Mouse (Mus musculus) cerebellum, adult 2 months (tissue): Measurements from ENCODE around the gene Mill1. TPM values are rescaled to one million over a fixed set of nuclear protein-coding genes. Genes with fewer than 3 reads are reported as not detected.
"Not testable (repeated sequence)": the region's sequence is repeated elsewhere in the genome, so short reads cannot be mapped to it uniquely, and the experiment has no call there.

Source experiments
- DNase-seq, 2 experiments: peaks; one replicate each; pipeline ENCODE4 v3.0.0; 2021
- H3K27ac ChIP-seq: fragments of 200-500 bp; 2 replicates; pipeline ENCODE4 v1.5.1; 2012; ENCODE audit warnings: low read length, control low read depth, inconsistent platforms; ENCODE audit not compliant: insufficient read depth
- H3K27me3 ChIP-seq: fragments of 200-500 bp; 2 replicates; pipeline ENCODE4 v1.6.1; 2012; ENCODE audit warnings: inconsistent platforms, mild to moderate bottlenecking, low read length, moderate library complexity; ENCODE audit not compliant: control insufficient read depth, insufficient read depth
- H3K4me1 ChIP-seq: fragments of 200-500 bp; 2 replicates; pipeline ENCODE4 v1.6.1; 2011; ENCODE audit warnings: low read length; ENCODE audit not compliant: control insufficient read depth, insufficient read depth
- H3K4me3 ChIP-seq: fragments of 200-500 bp; replicated peaks from 2 replicates; pipeline ENCODE3; 2011; ENCODE audit warnings: mild to moderate bottlenecking, low read depth, low read length, control low read depth; ENCODE audit not compliant: insufficient read depth
- CTCF ChIP-seq: fragments of 200-500 bp; IDR thresholded peaks from 2 replicates; pipeline ENCODE4 v1.5.1; 2011; ENCODE audit warnings: low read depth, mild to moderate bottlenecking, control low read depth, low read length, moderate library complexity, borderline replicate concordance; ENCODE audit not compliant: insufficient read depth
- POLR2A ChIP-seq: fragments of 200-500 bp; IDR thresholded peaks from 2 replicates; pipeline ENCODE4 v1.6.1; 2011; ENCODE audit warnings: low read length, control low read depth, borderline replicate concordance; ENCODE audit not compliant: insufficient read depth
- WGBS: fragments of 180-500 bp; shearing (Covaris S2); methylation state at CpG from one replicate; pipeline ENCODE4 v1.1.7; 2018; 5-methylcytosine and 5-hydroxymethylcytosine counted together
- polyA plus RNA-seq: library from polyadenylated mRNA; depleted of rRNA; stranded (reverse); fragments of >200 nt; gene quantifications from 2 replicates; pipeline ENCODE4 v1.2.3, GENCODE M21; 2012; rRNA removed

The Mill1 gene
- not detected in 2 replicates for polyA plus RNA-seq

DNA sequence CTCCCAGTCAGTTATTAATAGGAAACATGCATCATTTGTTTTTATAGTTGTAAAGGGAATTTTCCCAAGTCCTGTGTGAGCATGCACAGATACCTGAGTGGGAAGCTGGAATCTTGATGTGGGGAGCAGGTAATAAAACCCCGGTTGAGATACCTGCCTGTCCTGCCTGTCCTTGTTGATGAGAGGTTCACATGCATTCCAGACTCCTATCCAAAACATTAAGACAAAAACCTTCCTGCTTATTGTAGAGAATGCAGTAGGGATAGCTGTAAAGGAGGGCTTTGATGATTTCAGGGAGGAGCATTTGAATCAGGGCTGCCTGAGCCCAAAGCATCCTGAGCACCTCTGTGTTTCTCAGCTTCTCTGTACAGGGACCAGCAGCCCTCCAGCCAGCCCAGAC is at the start of gene Mill1:
Gene Mill1 (plus strand): TSS at position 301 of the 400 bp plus-strand sequence.
- no peaks in the 10 kb centered on the region for H3K4me1 ChIP-seq
- no peak for TF ChIP-seq CTCF
- no peak for TF ChIP-seq POLR2A
- WGBS, result 70% methylated on average over 1 of the region's 1 CpGs
- DNase-seq, result no peak
- no peak within 1 kb of the TSS for H3K27ac ChIP-seq
- no peaks in the 10 kb centered on the region for H3K27me3 ChIP-seq
- no peak within 1 kb of the TSS for H3K4me3 ChIP-seq

DNA sequence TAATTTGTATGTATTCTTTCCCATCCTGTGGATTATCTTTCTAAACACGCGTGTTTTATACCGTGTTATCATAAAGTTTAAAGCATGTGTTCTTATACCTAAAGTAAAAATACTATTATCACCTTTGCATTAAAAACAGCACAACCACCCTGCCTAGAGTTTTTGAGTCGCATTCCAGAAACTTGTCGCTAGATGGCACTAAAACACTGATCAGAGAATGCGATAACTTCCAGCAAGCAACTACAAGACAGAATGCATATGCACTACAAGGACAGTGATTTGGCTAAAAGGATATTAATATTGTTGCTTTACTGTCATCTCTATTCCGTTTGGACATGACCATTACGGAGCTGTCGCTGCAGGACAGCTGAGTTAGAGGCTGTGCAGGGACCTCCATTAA is 34.2 kb upstream of the Mill1 start:
- Histone ChIP-seq H3K27ac (no peak overlapping the region), H3K27me3 (no peaks in the 10 kb centered on the region), H3K4me1 (no peaks in the 10 kb centered on the region), H3K4me3 (no peak overlapping the region)
- 14% methylated on average over 9 of the region's 9 CpGs for WGBS
- no peak for DNase-seq
- TF ChIP-seq POLR2A (no peak), CTCF (no peak)

DNA sequence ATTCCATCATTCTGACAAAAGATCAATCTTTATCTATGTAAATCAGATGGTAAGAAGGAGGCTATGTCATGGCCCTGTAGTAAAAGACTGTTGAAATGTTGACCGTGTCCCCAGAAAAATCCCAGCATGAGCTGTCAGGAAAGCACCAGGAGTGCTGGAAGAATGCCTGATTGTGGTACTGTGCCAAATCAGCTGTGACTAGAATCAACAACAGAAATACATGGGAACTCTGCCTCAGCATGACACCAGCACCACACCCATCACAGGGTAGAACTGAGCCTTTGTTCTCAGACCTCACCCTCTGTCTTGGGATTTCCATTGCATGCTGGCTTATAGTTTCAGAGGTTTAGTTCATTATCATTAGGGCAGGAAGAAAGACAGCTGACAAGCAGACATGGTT is 30.4 kb upstream of the Mill1 start:
- Histone ChIP-seq H3K4me1 (no peaks in the 10 kb centered on the region), H3K27me3 (no peaks in the 10 kb centered on the region), H3K27ac (no peak overlapping the region), H3K4me3 (no peak overlapping the region)
- whole genome bisulfite sequencing, result 29% methylated on average over 1 of the region's 1 CpGs
- TF ChIP-seq CTCF (no peak), POLR2A (no peak)
- no peak for DNase-seq

DNA sequence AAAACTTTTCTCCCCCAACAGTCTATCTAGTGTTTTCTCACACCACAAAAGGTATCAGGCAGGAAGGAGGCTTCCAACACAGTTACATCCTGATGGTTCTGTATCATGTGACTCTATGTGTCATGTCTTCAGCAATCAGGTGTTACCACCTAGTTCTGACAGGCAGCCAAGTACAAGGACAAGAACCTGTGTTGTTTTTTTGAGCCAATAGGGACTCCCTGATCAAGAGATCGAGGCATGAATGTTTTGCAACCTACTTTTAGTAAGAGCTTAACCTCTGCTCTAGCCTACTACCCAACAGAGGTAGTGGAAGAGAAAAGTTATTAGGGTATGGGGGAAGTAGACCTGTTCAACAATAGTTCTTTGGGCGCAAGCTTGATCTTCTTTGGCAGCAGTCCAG is 6.6 kb upstream of the Mill1 start:
- TF ChIP-seq POLR2A (no peak), CTCF (no peak)
- H3K4me1 ChIP-seq, result no peaks in the 10 kb centered on the region
- H3K4me3 ChIP-seq, result no peak overlapping the region
- H3K27ac ChIP-seq, result no peak overlapping the region
- H3K27me3 ChIP-seq, result no peaks in the 10 kb centered on the region
- 59% methylated on average over 2 of the region's 2 CpGs for WGBS
- DNase-seq, result no peak

DNA sequence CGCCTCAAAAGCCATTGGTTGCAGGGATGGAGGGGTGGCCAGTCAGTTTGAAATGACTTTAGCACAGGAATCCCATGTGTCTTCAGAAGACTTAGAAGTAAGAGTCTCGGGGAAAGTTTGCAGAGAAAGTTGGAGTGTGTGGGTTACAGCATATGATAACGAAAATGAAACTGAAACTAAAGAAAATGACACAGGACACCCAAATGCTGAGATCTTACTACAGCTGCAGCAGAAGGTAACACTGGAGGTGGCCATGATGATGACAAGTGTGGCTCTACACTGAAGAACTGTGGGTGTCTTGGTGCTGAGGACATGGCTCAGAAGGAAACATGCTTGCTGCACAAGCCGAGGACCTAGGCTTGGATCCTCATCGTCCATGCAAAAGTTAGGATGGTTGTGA is 3.9 kb upstream of the Mill1 start:
- Histone ChIP-seq H3K27me3 (no peaks in the 10 kb centered on the region), H3K27ac (no peak overlapping the region), H3K4me3 (no peak overlapping the region), H3K4me1 (no peaks in the 10 kb centered on the region)
- 67% methylated on average over 5 of the region's 5 CpGs for WGBS
- DNase-seq, result no peak
- TF ChIP-seq CTCF (no peak), POLR2A (no peak)

DNA sequence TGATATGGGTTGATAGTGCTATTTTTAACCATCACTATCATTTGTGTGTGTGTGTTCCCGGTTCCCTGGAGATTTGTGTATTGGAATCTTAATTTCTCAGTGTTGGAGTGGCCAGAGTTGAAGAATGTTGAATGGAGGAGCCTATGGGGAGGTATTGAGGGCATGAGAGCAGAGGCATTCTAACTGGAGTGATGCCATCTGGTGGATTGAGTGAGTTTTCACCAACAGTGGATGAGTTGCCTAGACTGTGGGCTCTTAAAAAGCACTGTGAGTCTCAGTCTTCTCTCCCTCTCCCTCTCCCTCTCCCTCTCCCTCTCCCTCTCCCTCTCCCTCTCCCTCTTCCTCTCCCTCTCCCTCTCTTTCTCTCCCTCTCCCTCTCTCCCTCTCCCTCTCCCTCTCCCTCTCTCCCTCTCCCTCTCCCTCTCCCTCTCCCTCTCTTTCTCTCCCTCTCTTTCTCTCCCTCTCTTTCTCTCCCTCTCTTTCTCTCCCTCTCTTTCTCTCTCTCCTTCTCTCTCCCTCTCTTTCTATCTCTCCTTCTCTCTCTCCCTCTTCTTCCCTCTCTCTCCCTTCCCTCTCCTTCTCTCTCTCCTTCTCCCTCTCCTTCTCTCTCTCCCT is 1.1 kb upstream of the Mill1 start:
- H3K27me3 ChIP-seq, result not testable (repeated sequence)
- WGBS, result 38% methylated on average over 1 of the region's 1 CpGs

DNA sequence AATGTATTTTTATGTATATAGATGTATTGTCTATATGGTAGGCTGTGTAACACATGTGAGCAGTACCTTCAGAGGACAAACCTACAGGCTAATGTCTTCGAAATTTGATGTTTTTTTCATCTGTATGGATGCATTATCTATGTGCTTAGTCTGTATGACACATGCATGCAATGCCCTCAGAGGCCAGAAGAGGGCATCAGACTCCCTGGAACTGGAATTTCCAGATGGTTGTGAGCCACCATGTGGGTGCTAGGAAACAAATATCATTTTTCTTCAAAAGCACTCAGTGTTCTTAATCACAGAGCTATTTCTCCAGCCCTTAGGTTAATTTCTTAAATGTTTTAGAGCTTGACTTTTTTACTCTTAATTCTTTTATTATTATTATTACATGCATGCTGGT is 15.1 kb downstream of the Mill1 start:
- no peaks in the 10 kb centered on the region; the same call in 1 of the 2 replicates for H3K27me3 ChIP-seq
- H3K4me3 ChIP-seq, result no peak overlapping the region
- no peak for DNase-seq
- no peak overlapping the region for H3K27ac ChIP-seq
- TF ChIP-seq CTCF, result no peak
- TF ChIP-seq POLR2A, result no peak
- 16% methylated on average over 1 of the region's 1 CpGs for WGBS
- H3K4me1 ChIP-seq, result no peaks in the 10 kb centered on the region

More for the DNA sequence above, 1.1 kb upstream of the Mill1 start:
- not testable (repeated sequence) for H3K4me1 ChIP-seq, DNase-seq, H3K4me3 ChIP-seq, H3K27ac ChIP-seq

DNA sequence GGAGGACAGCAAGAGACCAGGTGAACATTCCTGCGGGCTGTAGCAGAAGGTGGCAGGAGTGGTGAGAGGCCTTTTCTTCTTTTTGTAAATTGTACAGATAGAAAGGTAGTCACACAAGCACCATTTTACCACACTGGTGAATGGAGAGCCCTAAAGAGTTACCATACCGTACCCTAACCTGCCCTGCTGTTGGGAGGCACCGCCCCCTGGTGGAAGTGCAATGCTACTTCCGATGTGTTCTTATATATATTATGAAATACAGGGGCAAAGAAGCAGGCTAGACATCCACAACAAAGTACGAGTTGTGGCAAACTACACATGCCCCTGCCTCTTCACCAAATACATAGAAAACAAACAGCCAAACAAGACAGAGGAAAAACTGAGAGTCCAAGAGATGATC is 19.9 kb downstream of the Mill1 start:
- no peaks in the 10 kb centered on the region for H3K4me1 ChIP-seq
- no peak for TF ChIP-seq CTCF
- no peak for TF ChIP-seq POLR2A
- no peaks in the 10 kb centered on the region for H3K27me3 ChIP-seq
- H3K27ac ChIP-seq, result no peak overlapping the region
- no peak for DNase-seq
- H3K4me3 ChIP-seq, result no peak overlapping the region
- 62% methylated on average over 5 of the region's 5 CpGs for WGBS

Other genes starting within 250 kb of the Mill1 start
- not detected in 2 replicates for gene Ceacam13, start 235.5 kb upstream of the Mill1 start, polyA plus RNA-seq
- not detected in 2 replicates for gene Ceacam12, start 179.4 kb upstream of the Mill1 start, polyA plus RNA-seq
- not detected in 2 replicates for gene Igfl3, start 68.9 kb upstream of the Mill1 start, polyA plus RNA-seq
- gene Psg18, start 109.7 kb downstream of the Mill1 start, polyA plus RNA-seq, result not detected in 2 replicates
- gene Psg28, start 186.7 kb downstream of the Mill1 start, polyA plus RNA-seq, result not detected in 2 replicates
- gene Psg26, start 238.8 kb downstream of the Mill1 start, polyA plus RNA-seq, result not detected in 2 replicates